Mouse (Mus musculus): ENCODE data around the gene Gpatch8. TPM values are rescaled to one million over a fixed set of nuclear protein-coding genes. Genes with fewer than 3 reads are reported as not detected.

The Gpatch8 gene
- total and polyA plus RNA-seq, 2 experiments from 2014 or later, result 24.8 to 53.3 TPM

- H3K27me3 ChIP-seq (ENCODE audit: insufficient read depth, low read length), result no peaks in the 10 kb centered on the region
- no peak for TF ChIP-seq CTCF (IDR thresholded peaks at IDR 0.05)
- peak overlapping the region; percentile 95 for H3K4me3 ChIP-seq (ENCODE audit: low read depth, low read length)
- peaks cover 20% of the 10 kb centered on the region for H3K4me1 ChIP-seq (ENCODE audit: insufficient read depth, low read length)
- H3K9ac ChIP-seq (replicated peaks; ENCODE audit: low read length, poor library complexity, severe bottlenecking), result peak overlapping the region; percentile 94
- peaks cover 24% of the 10 kb centered on the region for H3K36me3 ChIP-seq (ENCODE audit: insufficient read depth, low read length)
- peak overlapping the region; percentile 89 for H3K4me2 ChIP-seq (ENCODE audit: low read depth, low read length, poor library complexity, severe bottlenecking)
- 9% methylated on average over 6 of the region's 6 CpGs for WGBS
- H3K9me3 ChIP-seq (ENCODE audit: low read length), result no peaks in the 10 kb centered on the region
- ATAC-seq (ENCODE audit: low FRiP score) (no peak), DNase-seq (ENCODE audit: low spot score) (no peak)
- H3K27ac ChIP-seq (ENCODE audit: low read depth, low read length), result peak overlapping the region; percentile 38
Observed at GRCm38 (mm10) chr11:102444781-102445180, 111.4 kb downstream of the Gpatch8 start.

GRCm38 (mm10) chr11:102444321-102444720 lies 111.9 kb downstream of the Gpatch8 start:
- Histone ChIP-seq H3K9me3 (ENCODE audit: low read length) (no peaks in the 10 kb centered on the region), H3K27me3 (ENCODE audit: insufficient read depth, low read length) (no peaks in the 10 kb centered on the region), H3K4me1 (ENCODE audit: insufficient read depth, low read length) (peaks cover 20% of the 10 kb centered on the region), H3K4me3 (ENCODE audit: low read depth, low read length) (no peak overlapping the region), H3K9ac (replicated peaks; ENCODE audit: low read length, poor library complexity, severe bottlenecking) (no peak overlapping the region), H3K36me3 (ENCODE audit: insufficient read depth, low read length) (peaks cover 28% of the 10 kb centered on the region), H3K27ac (ENCODE audit: low read depth, low read length) (no peak overlapping the region), H3K4me2 (ENCODE audit: low read depth, low read length, poor library complexity, severe bottlenecking) (peak overlapping the region; percentile 89; the same call in 1 of the 2 replicates)
- no peak for DNase-seq (ENCODE audit: low spot score)
- 76% methylated on average over 3 of the region's 3 CpGs for WGBS
- TF ChIP-seq CTCF (IDR thresholded peaks at IDR 0.05), result no peak
- no peak for ATAC-seq (ENCODE audit: low FRiP score)

DNA sequence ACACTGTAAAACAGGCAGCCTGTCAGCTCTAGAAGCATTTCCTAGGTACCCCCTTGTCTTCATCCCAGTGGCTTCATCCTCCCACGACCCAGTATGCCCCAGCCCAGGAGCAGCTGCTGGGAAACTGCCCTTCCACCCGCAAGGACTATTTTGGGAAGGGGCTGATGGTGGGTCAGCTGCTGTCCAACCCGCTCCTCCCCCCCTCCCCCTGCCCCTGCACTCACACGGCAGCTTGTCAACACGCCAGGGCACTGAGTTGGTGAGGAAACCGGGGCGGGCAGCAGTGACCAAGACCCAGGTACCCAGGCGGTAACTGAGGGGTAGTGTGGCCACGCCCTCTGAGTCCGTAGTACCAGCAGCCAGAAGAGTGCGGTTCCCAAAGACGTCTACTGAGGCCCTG lies 112.5 kb downstream of the Gpatch8 start:
- DNase-seq (ENCODE audit: low spot score) (no peak), ATAC-seq (ENCODE audit: low FRiP score) (no peak)
- Histone ChIP-seq H3K36me3 (ENCODE audit: insufficient read depth, low read length) (peaks cover 33% of the 10 kb centered on the region), H3K9ac (replicated peaks; ENCODE audit: low read length, poor library complexity, severe bottlenecking) (no peak overlapping the region), H3K4me3 (ENCODE audit: low read depth, low read length) (no peak overlapping the region), H3K27ac (ENCODE audit: low read depth, low read length) (no peak overlapping the region), H3K4me1 (ENCODE audit: insufficient read depth, low read length) (peaks cover 20% of the 10 kb centered on the region), H3K27me3 (ENCODE audit: insufficient read depth, low read length) (no peaks in the 10 kb centered on the region; the same call in 1 of the 2 replicates), H3K9me3 (ENCODE audit: low read length) (no peaks in the 10 kb centered on the region), H3K4me2 (ENCODE audit: low read depth, low read length, poor library complexity, severe bottlenecking) (no peak overlapping the region)
- TF ChIP-seq CTCF (IDR thresholded peaks at IDR 0.05), result no peak
- WGBS, result 67% methylated on average over 12 of the region's 12 CpGs

DNA sequence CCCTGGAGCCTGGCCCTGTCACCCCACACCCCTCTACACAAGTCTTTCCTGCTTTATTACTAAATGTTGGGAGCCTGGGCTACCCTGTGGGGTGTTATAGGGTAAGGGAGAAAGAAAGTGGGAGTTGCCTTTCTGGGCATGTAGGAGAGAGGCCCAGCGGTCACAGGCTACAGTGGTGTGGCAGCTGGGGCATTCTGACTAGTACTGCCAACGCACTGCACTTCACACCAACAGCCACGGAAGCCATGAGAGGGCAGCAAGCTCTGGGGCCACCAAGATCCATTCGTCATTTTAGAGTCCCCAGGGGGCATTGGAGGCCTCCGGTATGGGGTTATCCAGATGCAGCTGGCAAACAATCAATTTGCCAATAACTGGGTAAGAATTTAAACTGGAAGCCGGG lies 114.1 kb downstream of the Gpatch8 start:
- H3K27me3 ChIP-seq (ENCODE audit: insufficient read depth, low read length), result no peaks in the 10 kb centered on the region; the same call in 1 of the 2 replicates
- peaks cover 24% of the 10 kb centered on the region for H3K4me1 ChIP-seq (ENCODE audit: insufficient read depth, low read length)
- H3K27ac ChIP-seq (ENCODE audit: low read depth, low read length), result no peak overlapping the region
- WGBS, result 90% methylated on average over 6 of the region's 6 CpGs
- no peaks in the 10 kb centered on the region for H3K9me3 ChIP-seq (ENCODE audit: low read length)
- ATAC-seq (ENCODE audit: low FRiP score), result no peak
- no peak for TF ChIP-seq CTCF (IDR thresholded peaks at IDR 0.05)
- no peak overlapping the region for H3K4me2 ChIP-seq (ENCODE audit: low read depth, low read length, poor library complexity, severe bottlenecking)
- H3K36me3 ChIP-seq (ENCODE audit: insufficient read depth, low read length), result peaks cover 45% of the 10 kb centered on the region
- H3K4me3 ChIP-seq (ENCODE audit: low read depth, low read length), result no peak overlapping the region
- no peak for DNase-seq (ENCODE audit: low spot score)
- H3K9ac ChIP-seq (replicated peaks; ENCODE audit: low read length, poor library complexity, severe bottlenecking), result no peak overlapping the region

GRCm38 (mm10) chr11:102441434-102441833 lies 114.8 kb downstream of the Gpatch8 start:
- Histone ChIP-seq H3K36me3 (ENCODE audit: insufficient read depth, low read length) (peaks cover 48% of the 10 kb centered on the region), H3K4me3 (ENCODE audit: low read depth, low read length) (no peak overlapping the region), H3K9ac (replicated peaks; ENCODE audit: low read length, poor library complexity, severe bottlenecking) (no peak overlapping the region), H3K4me1 (ENCODE audit: insufficient read depth, low read length) (peaks cover 26% of the 10 kb centered on the region), H3K27ac (ENCODE audit: low read depth, low read length) (no peak overlapping the region), H3K9me3 (ENCODE audit: low read length) (no peaks in the 10 kb centered on the region), H3K27me3 (ENCODE audit: insufficient read depth, low read length) (no peaks in the 10 kb centered on the region; the same call in 1 of the 2 replicates), H3K4me2 (ENCODE audit: low read depth, low read length, poor library complexity, severe bottlenecking) (no peak overlapping the region)
- WGBS, result 86% methylated on average over 3 of the region's 3 CpGs
- peak; percentile 62 for DNase-seq (ENCODE audit: low spot score)
- no peak for ATAC-seq (ENCODE audit: low FRiP score)
- TF ChIP-seq CTCF (IDR thresholded peaks at IDR 0.05), result peak; percentile 68

DNA sequence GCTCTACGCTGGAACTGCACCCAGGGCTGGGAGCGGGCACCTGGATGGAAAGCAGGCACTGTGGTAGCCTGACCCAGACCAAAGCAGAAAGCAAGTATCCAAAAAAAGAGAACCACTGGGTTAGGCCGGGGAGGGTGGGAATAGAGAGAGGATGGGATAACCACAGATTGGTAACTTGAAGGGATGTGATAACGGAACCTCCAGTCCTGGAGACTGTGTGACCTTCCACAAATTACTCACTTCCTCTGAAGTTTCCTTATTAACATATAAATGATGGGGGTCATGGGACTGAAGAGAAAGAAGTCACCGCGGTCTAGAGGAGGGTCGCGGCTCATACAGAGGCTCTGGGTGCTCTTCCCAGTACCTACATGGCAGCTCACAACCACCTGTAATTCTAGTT lies 115.9 kb downstream of the Gpatch8 start:
- WGBS, result 94% methylated on average over 8 of the region's 8 CpGs

More for the DNA sequence above, 115.9 kb downstream of the Gpatch8 start:
- Histone ChIP-seq H3K4me3 (ENCODE audit: low read depth, low read length) (no peak overlapping the region), H3K9me3 (ENCODE audit: low read length) (no peaks in the 10 kb centered on the region), H3K4me2 (ENCODE audit: low read depth, low read length, poor library complexity, severe bottlenecking) (no peak overlapping the region), H3K4me1 (ENCODE audit: insufficient read depth, low read length) (peaks cover 19% of the 10 kb centered on the region), H3K27me3 (ENCODE audit: insufficient read depth, low read length) (no peaks in the 10 kb centered on the region; the same call in 1 of the 2 replicates), H3K36me3 (ENCODE audit: insufficient read depth, low read length) (peaks cover 59% of the 10 kb centered on the region), H3K9ac (replicated peaks; ENCODE audit: low read length, poor library complexity, severe bottlenecking) (no peak overlapping the region), H3K27ac (ENCODE audit: low read depth, low read length) (no peak overlapping the region)
- TF ChIP-seq CTCF (IDR thresholded peaks at IDR 0.05), result no peak
- ATAC-seq (ENCODE audit: low FRiP score) (no peak), DNase-seq (ENCODE audit: low spot score) (no peak)
